Mouse (Mus musculus): ENCODE measurements around the gene Rab7. TPM values are rescaled to one million over a fixed set of nuclear protein-coding genes. Genes with fewer than 3 reads are reported as not detected.

Rab7 gene
- polyA plus RNA-seq, 1 experiment = 85.0 TPM

- H3K4me3 ChIP-seq (replicated peaks) = no peak overlapping the region
- TF ChIP-seq GATA1 (IDR thresholded peaks at IDR 0.05; ENCODE audit: borderline replicate concordance, low read length) (no peak), FLI1 (IDR thresholded peaks at IDR 0.05; ENCODE audit: low read length) (no peak)
- no peaks in the 10 kb centered on the region for H3K36me3 ChIP-seq (replicated peaks; ENCODE audit: low read length)
- H3K4me1 ChIP-seq = peaks cover 28% of the 10 kb centered on the region
- peaks cover 35% of the 10 kb centered on the region for H3K27me3 ChIP-seq (replicated peaks)
- H3K9me3 ChIP-seq = no peaks in the 10 kb centered on the region
These were observed 25.4 kb upstream of the Rab7 start for GRCm38 (mm10) chr6:88070468-88070867.

DNA sequence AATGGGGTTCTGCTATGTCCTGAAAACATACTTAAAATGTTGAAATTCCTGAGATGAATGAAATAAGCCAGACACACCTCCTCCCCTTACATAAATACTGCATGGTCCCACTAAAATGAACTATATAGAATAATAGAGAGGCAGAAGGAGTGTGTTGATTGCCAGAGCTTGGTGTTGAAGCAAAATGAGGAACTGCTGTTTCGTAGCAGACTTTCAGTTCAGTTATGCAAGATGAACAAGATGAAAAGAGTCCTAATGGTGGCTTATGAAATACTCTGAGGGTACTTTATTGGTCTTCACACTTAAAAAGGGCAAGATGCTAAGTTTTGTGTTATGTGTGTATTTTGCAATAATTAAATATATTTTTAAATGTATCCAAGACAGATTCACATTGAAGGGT lies 23.7 kb upstream of the Rab7 start:
- TF ChIP-seq FLI1 (IDR thresholded peaks at IDR 0.05; ENCODE audit: low read length) (no peak), GATA1 (IDR thresholded peaks at IDR 0.05; ENCODE audit: borderline replicate concordance, low read length) (no peak)
- Histone ChIP-seq H3K36me3 (replicated peaks; ENCODE audit: low read length) (no peaks in the 10 kb centered on the region), H3K9me3 (no peaks in the 10 kb centered on the region), H3K4me3 (replicated peaks) (no peak overlapping the region), H3K4me1 (peaks cover 35% of the 10 kb centered on the region), H3K27me3 (replicated peaks) (peaks cover 42% of the 10 kb centered on the region)

DNA sequence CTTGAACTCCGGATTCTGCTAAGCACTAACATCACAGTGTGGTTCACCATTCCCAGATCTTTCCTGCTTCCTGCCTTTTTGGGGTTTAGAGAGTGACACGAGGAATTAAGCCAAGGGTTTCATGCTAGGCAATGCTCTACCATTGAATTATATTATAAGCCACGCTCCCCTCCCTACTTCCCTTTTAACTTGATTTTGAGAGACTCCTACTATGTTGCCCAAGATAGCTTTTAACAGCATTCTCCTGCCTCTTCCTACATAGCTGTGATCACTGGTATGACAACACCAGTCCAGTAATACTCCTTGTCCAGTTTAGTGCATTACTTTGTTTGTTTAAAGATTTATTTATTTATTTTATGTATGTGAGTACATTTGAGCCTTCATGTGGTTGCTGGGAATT lies 22.7 kb upstream of the Rab7 start:
- peaks cover 35% of the 10 kb centered on the region for H3K4me1 ChIP-seq
- no peaks in the 10 kb centered on the region for H3K9me3 ChIP-seq

GRCm38 (mm10) chr6:88065968-88066367 lies 20.9 kb upstream of the Rab7 start:
- H3K9me3 ChIP-seq = peaks cover 3% of the 10 kb centered on the region; the same call in 1 of the 2 replicates
- no peak for TF ChIP-seq GATA1 (IDR thresholded peaks at IDR 0.05; ENCODE audit: borderline replicate concordance, low read length)
- no peak for TF ChIP-seq FLI1 (IDR thresholded peaks at IDR 0.05; ENCODE audit: low read length)
- H3K4me1 ChIP-seq = peaks cover 35% of the 10 kb centered on the region
- H3K36me3 ChIP-seq (replicated peaks; ENCODE audit: low read length) = no peaks in the 10 kb centered on the region
- no peak overlapping the region for H3K4me3 ChIP-seq (replicated peaks)
- H3K27me3 ChIP-seq (replicated peaks) = peaks cover 47% of the 10 kb centered on the region

More for the DNA sequence above, 22.7 kb upstream of the Rab7 start:
- Histone ChIP-seq H3K36me3 (replicated peaks; ENCODE audit: low read length) (no peaks in the 10 kb centered on the region), H3K27me3 (replicated peaks) (peaks cover 43% of the 10 kb centered on the region), H3K4me3 (replicated peaks) (no peak overlapping the region)
- no peak for TF ChIP-seq FLI1 (IDR thresholded peaks at IDR 0.05; ENCODE audit: low read length)
- TF ChIP-seq GATA1 (IDR thresholded peaks at IDR 0.05; ENCODE audit: borderline replicate concordance, low read length) = no peak

DNA sequence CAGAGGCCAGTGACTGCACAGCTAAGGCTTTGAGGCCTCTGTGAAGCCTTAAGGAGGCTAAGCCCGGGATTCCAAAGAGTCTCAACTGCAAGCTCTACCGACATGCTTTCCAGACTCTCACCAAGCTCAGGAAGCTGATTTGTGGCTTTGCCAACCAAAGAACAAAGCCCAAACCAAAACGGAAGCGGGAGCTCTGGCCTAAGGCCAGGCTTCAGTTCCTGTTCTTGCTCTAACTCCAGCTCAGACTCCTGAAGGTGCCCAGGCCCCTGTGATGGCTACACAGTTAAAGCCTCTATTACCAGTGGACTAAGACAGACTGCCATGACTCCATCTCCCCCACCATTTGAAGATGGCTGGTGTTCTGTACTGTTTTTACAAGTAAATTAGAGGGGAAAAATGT lies 20.0 kb upstream of the Rab7 start:
- TF ChIP-seq GATA1 (IDR thresholded peaks at IDR 0.05; ENCODE audit: borderline replicate concordance, low read length) = no peak
- no peak for TF ChIP-seq FLI1 (IDR thresholded peaks at IDR 0.05; ENCODE audit: low read length)
- Histone ChIP-seq H3K36me3 (replicated peaks; ENCODE audit: low read length) (no peaks in the 10 kb centered on the region), H3K4me1 (peaks cover 40% of the 10 kb centered on the region), H3K27me3 (replicated peaks) (peaks cover 53% of the 10 kb centered on the region), H3K9me3 (peaks cover 3% of the 10 kb centered on the region; the same call in 1 of the 2 replicates), H3K4me3 (replicated peaks) (no peak overlapping the region)

- Histone ChIP-seq H3K4me1 (peaks cover 37% of the 10 kb centered on the region), H3K9me3 (peaks cover 3% of the 10 kb centered on the region; the same call in 1 of the 2 replicates), H3K36me3 (replicated peaks; ENCODE audit: low read length) (no peaks in the 10 kb centered on the region), H3K4me3 (replicated peaks) (no peak overlapping the region), H3K27me3 (replicated peaks) (peaks cover 47% of the 10 kb centered on the region)
- no peak for TF ChIP-seq GATA1 (IDR thresholded peaks at IDR 0.05; ENCODE audit: borderline replicate concordance, low read length)
- TF ChIP-seq FLI1 (IDR thresholded peaks at IDR 0.05; ENCODE audit: low read length) = no peak
These were observed 19.1 kb upstream of the Rab7 start for GRCm38 (mm10) chr6:88064072-88064642.

- peaks cover 3% of the 10 kb centered on the region; the same call in 1 of the 2 replicates for H3K9me3 ChIP-seq
- TF ChIP-seq GATA1 (IDR thresholded peaks at IDR 0.05; ENCODE audit: borderline replicate concordance, low read length) = no peak
- no peak for TF ChIP-seq FLI1 (IDR thresholded peaks at IDR 0.05; ENCODE audit: low read length)
- no peak overlapping the region for H3K4me3 ChIP-seq (replicated peaks)
- H3K27me3 ChIP-seq (replicated peaks) = peaks cover 50% of the 10 kb centered on the region
- no peaks in the 10 kb centered on the region for H3K36me3 ChIP-seq (replicated peaks; ENCODE audit: low read length)
- peaks cover 37% of the 10 kb centered on the region for H3K4me1 ChIP-seq
These were observed 17.3 kb upstream of the Rab7 start for GRCm38 (mm10) chr6:88062398-88062797.

DNA sequence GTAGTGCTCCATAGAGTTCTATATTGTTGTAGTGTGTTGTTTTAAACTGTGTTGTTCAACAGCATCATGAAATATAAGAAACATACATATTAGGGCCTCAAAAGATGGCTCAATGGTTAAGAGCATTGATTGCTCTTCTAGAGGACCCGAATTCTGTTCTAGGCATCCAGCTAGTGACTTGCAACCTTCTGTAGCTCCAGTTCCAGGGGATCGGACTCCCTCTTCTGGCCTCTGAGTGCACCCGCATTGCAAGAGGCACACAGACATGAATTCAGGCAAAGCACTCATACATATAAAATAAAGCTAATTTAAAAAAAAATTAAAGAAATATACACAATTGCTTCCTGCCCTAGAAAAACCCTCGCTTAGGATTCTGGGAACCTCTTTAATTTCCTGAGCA lies 16.3 kb upstream of the Rab7 start:
- TF ChIP-seq GATA1 (IDR thresholded peaks at IDR 0.05; ENCODE audit: borderline replicate concordance, low read length) (no peak), FLI1 (IDR thresholded peaks at IDR 0.05; ENCODE audit: low read length) (no peak)
- Histone ChIP-seq H3K27me3 (replicated peaks) (peaks cover 54% of the 10 kb centered on the region), H3K4me1 (peaks cover 41% of the 10 kb centered on the region), H3K4me3 (replicated peaks) (no peak overlapping the region), H3K9me3 (peaks cover 3% of the 10 kb centered on the region; the same call in 1 of the 2 replicates), H3K36me3 (replicated peaks; ENCODE audit: low read length) (no peaks in the 10 kb centered on the region)

DNA sequence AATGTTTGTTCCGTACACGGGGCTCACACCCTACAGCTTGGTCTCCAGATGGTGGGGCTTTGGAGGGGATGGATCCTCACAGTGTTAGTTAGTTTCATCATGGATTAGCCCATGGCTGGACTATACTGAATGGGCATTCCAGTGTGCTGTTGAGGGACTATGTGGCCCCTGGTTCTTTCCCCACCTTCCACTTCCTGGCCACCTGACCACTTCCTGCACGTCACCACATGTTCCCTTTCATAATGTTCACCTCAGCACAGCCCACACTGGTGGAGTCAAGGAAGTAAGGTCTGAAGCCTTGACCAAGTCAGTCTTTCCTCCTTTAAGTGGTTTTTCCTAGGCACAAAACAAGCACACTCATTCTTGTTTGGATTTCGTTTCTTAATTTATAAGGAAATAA lies 15.5 kb upstream of the Rab7 start:
- Histone ChIP-seq H3K4me1 (peaks cover 34% of the 10 kb centered on the region), H3K36me3 (replicated peaks; ENCODE audit: low read length) (no peaks in the 10 kb centered on the region)
- TF ChIP-seq FLI1 (IDR thresholded peaks at IDR 0.05; ENCODE audit: low read length) (no peak), GATA1 (IDR thresholded peaks at IDR 0.05; ENCODE audit: borderline replicate concordance, low read length) (no peak)

GRCm38 (mm10) chr6:88059903-88060302 lies 14.8 kb upstream of the Rab7 start:
- Histone ChIP-seq H3K4me3 (replicated peaks) (no peak overlapping the region), H3K4me1 (peaks cover 27% of the 10 kb centered on the region), H3K36me3 (replicated peaks; ENCODE audit: low read length) (no peaks in the 10 kb centered on the region), H3K9me3 (peaks cover 3% of the 10 kb centered on the region; the same call in 1 of the 2 replicates), H3K27me3 (replicated peaks) (peaks cover 57% of the 10 kb centered on the region)
- TF ChIP-seq FLI1 (IDR thresholded peaks at IDR 0.05; ENCODE audit: low read length) (no peak), GATA1 (IDR thresholded peaks at IDR 0.05; ENCODE audit: borderline replicate concordance, low read length) (no peak)

More for the DNA sequence above, 15.5 kb upstream of the Rab7 start:
- H3K4me3 ChIP-seq (replicated peaks) = no peak overlapping the region
- peaks cover 3% of the 10 kb centered on the region; the same call in 1 of the 2 replicates for H3K9me3 ChIP-seq
- H3K27me3 ChIP-seq (replicated peaks) = peaks cover 57% of the 10 kb centered on the region

Data from megakaryocyte, embryonic 14.5 days (primary cell).